Mouse (Mus musculus): ENCODE results near the gene Copb2. TPM values are rescaled to one million over a fixed set of nuclear protein-coding genes. Genes with fewer than 3 reads are reported as not detected.

Copb2 gene
- polyA plus RNA-seq, 1 experiment: 93.5 TPM

Other genes with a start within 250 kb of the Copb2 start
- gene Rbp1, start 140.8 kb upstream of the Copb2 start, polyA plus RNA-seq (2012; rRNA removed): 70.6 and 71.2 TPM in 2 replicates
- gene Rbp2, start 77.6 kb upstream of the Copb2 start, polyA plus RNA-seq (2012; rRNA removed): 0.35 and 0.51 TPM in 2 replicates
- 20.7 and 25.4 TPM in 2 replicates for gene Mrps22, start 37.9 kb downstream of the Copb2 start, polyA plus RNA-seq (2012; rRNA removed)